Mouse (Mus musculus): Measurements from ENCODE around the gene BC055324. TPM values are rescaled to one million over a fixed set of nuclear protein-coding genes. Genes with fewer than 3 reads are reported as not detected.

The BC055324 gene
- total RNA-seq, 2 experiments from 2014 or later, result 0.91 to 1.8 TPM

Other genes with a start within 250 kb of the BC055324 start
- gene Kifap3, start 215.2 kb downstream of the BC055324 start, total RNA-seq (2021), result 100 to 1,000 TPM; 172 to 194 TPM
- gene Scyl3, start 65.7 kb downstream of the BC055324 start, total RNA-seq (2021), result 10 to 100 TPM; 18.6 to 22.6 TPM
- gene Mettl18, start 93 bp upstream of the BC055324 start, total RNA-seq (2021), result 1 to 10 TPM; 6.9 to 7.2 TPM
- gene Sele, start 53.4 kb upstream of the BC055324 start, total RNA-seq (2021), result not detected
- not detected for gene Sell, start 67.2 kb upstream of the BC055324 start, total RNA-seq (2021)
- under 1 TPM in 1 of 2 experiments, not detected in 1; 0.38 TPM for gene Selp, start 120.5 kb upstream of the BC055324 start, total RNA-seq (2021)
- 1 to 10 TPM in 1 of 2 experiments, under 1 TPM in 1; 0.57 to 1.5 TPM for gene F5, start 157.0 kb upstream of the BC055324 start, total RNA-seq (2021)